Mouse (Mus musculus): Measurements from ENCODE around the gene Slc17a3. TPM values are rescaled to one million over a fixed set of nuclear protein-coding genes. Genes with fewer than 3 reads are reported as not detected.

Gene Slc17a3
- not detected in 4 replicates for total RNA-seq (2023; ENCODE audit: inconsistent age)

GRCm38 (mm10) chr13:23839308-23839707 is at the start of gene Slc17a3:
TSS of gene Slc17a3 (plus strand) at chr13:23839434.

GRCm38 (mm10) chr13:23806422-23807052 is 32.7 kb upstream of the Slc17a3 start, which contains the start of gene Slc17a2:
TSS of gene Slc17a2 (plus strand) at chr13:23806993.

GRCm38 (mm10) chr13:23867405-23867804 is 28.2 kb downstream of the Slc17a3 start, which contains the start of gene Slc17a1:
TSS of gene Slc17a1 (plus strand) at chr13:23867750.

Other genes with a start within 250 kb of the Slc17a3 start
- gene Hist1h2be, start 218.3 kb upstream of the Slc17a3 start, total RNA-seq (2023; ENCODE audit: inconsistent age): 30.3 to 38.2 TPM (median 33.1 TPM) in 4 replicates
- 319 to 416 TPM (median 354 TPM) in 4 replicates for gene Hist1h1e, start 216.9 kb upstream of the Slc17a3 start, total RNA-seq (2023; ENCODE audit: inconsistent age)
- 10.0 to 14.4 TPM (median 11.1 TPM) in 4 replicates for gene Hist1h2ac, start 155.5 kb upstream of the Slc17a3 start, total RNA-seq (2023; ENCODE audit: inconsistent age)
- gene Hist1h2bc, start 155.2 kb upstream of the Slc17a3 start, total RNA-seq (2023; ENCODE audit: inconsistent age): 19.7 to 31.0 TPM (median 21.7 TPM) in 4 replicates
- 0.77 to 1.4 TPM (median 1.1 TPM) in 3 of 4 replicates, not detected in the other for gene Hist1h1t, start 143.6 kb upstream of the Slc17a3 start, total RNA-seq (2023; ENCODE audit: inconsistent age)
- gene Hist1h4c, start 141.0 kb upstream of the Slc17a3 start, total RNA-seq (2023; ENCODE audit: inconsistent age): 186 to 254 TPM (median 213 TPM) in 4 replicates
- gene Hfe, start 128.6 kb upstream of the Slc17a3 start, total RNA-seq (2023; ENCODE audit: inconsistent age): 0.69 to 2.2 TPM (median 1.4 TPM) in 4 replicates
- 908 to 1,217 TPM (median 961 TPM) in 4 replicates for gene Hist1h1c, start 100.6 kb upstream of the Slc17a3 start, total RNA-seq (2023; ENCODE audit: inconsistent age)
- gene Hist1h3c, start 93.8 kb upstream of the Slc17a3 start, total RNA-seq (2023; ENCODE audit: inconsistent age): 12.3 to 17.5 TPM (median 15.7 TPM) in 4 replicates
- 71.4 to 93.9 TPM (median 80.8 TPM) in 4 replicates for gene Hist1h2bb, start 92.7 kb upstream of the Slc17a3 start, total RNA-seq (2023; ENCODE audit: inconsistent age)
- 70.2 to 102 TPM (median 85.3 TPM) in 4 replicates for gene Hist1h2ab, start 88.3 kb upstream of the Slc17a3 start, total RNA-seq (2023; ENCODE audit: inconsistent age)
- gene Hist1h3b, start 87.2 kb upstream of the Slc17a3 start, total RNA-seq (2023; ENCODE audit: inconsistent age): 58.2 to 88.1 TPM (median 67.4 TPM) in 4 replicates
- 102 to 129 TPM (median 105 TPM) in 4 replicates for gene Hist1h4b, start 82.4 kb upstream of the Slc17a3 start, total RNA-seq (2023; ENCODE audit: inconsistent age)
- 166 to 182 TPM (median 176 TPM) in 4 replicates for gene Hist1h4a, start 78.2 kb upstream of the Slc17a3 start, total RNA-seq (2023; ENCODE audit: inconsistent age)
- gene Hist1h3a, start 77.0 kb upstream of the Slc17a3 start, total RNA-seq (2023; ENCODE audit: inconsistent age): 384 to 431 TPM (median 397 TPM) in 4 replicates
- 34.9 to 57.5 TPM (median 37.6 TPM) in 4 replicates for gene Hist1h1a, start 75.8 kb upstream of the Slc17a3 start, total RNA-seq (2023; ENCODE audit: inconsistent age)
- gene Trim38, start 69.5 kb upstream of the Slc17a3 start, total RNA-seq (2023; ENCODE audit: inconsistent age): not detected in 4 replicates
- gene Slc17a2, start 32.4 kb upstream of the Slc17a3 start, total RNA-seq (2023; ENCODE audit: inconsistent age): not detected in 4 replicates
- gene Slc17a1, start 28.3 kb downstream of the Slc17a3 start, total RNA-seq (2023; ENCODE audit: inconsistent age): not detected in 4 replicates
- gene Slc17a4, start 75.6 kb downstream of the Slc17a3 start, total RNA-seq (2023; ENCODE audit: inconsistent age): not detected in 4 replicates
- not detected in 4 replicates for gene Hist1h2ba, start 94.7 kb downstream of the Slc17a3 start, total RNA-seq (2023; ENCODE audit: inconsistent age)
- gene Hist1h2aa, start 95.0 kb downstream of the Slc17a3 start, total RNA-seq (2023; ENCODE audit: inconsistent age): not detected in 4 replicates
- not detected in 4 replicates for gene Scgn, start 151.8 kb downstream of the Slc17a3 start, total RNA-seq (2023; ENCODE audit: inconsistent age)

Measured in B cell, adult (primary cell).